Comparison of ENCODE assay signal across 9 mouse cellular contexts in the genomic region with DNA sequence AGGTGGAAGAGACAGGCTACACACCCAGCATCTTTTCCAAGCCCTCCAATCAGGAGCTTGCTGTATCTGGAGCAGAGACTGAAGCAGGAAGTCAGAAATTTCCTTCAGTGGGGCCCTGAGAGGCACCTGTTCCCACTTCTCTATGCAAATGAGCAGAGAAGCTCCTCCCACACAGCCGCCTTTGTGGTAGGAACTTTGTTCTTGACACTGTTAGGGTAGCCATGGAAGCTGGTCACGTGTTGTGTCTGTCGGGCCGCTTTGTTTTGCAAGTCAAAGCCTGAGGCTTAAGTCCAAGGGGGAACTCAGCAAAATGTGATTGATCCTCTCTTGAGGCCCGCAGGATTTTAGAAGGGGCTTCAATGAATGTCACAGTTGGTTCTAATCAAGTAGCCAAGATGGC. TPM values are rescaled to one million over a fixed set of nuclear protein-coding genes. Genes with fewer than 3 reads are reported as not detected.
DNase-seq lines count a peak whose midpoint lies in the region; ATAC-seq and TF ChIP-seq lines count a peak whose summit lies in the region.
"Had no signal": no experiment of that assay in that cellular context is flagged by ENCODE, and none has a peak within 500 bp of the region (broad histone marks: within the 10 kb centered on the region; RNA-seq: fewer than 3 reads in every experiment).

No protein-coding gene starts in this region.

- no peak overlapping the region for H3K4me3 ChIP-seq in intestine, embryonic 16.5 days (ENCODE audit: low read length)
- no peak overlapping the region for H3K4me3 ChIP-seq in gastrocnemius, adult 2 months
- H3K4me3 ChIP-seq: limb, embryonic 13.5 days had no signal

- 38% methylated on average over 5 of the region's 5 CpGs for WGBS in intestine, embryonic 16.5 days

- H3K36me3 ChIP-seq in intestine, embryonic 16.5 days (ENCODE audit: control insufficient read depth, insufficient read depth, low read length): no peaks in the 10 kb centered on the region
- H3K36me3 ChIP-seq: limb, embryonic 13.5 days had no signal

- peak; percentile 76 for ATAC-seq in intestine, embryonic 16.5 days
- ATAC-seq in megakaryocyte, adult 5-6 weeks (ENCODE audit: poor library complexity, severe bottlenecking): peak; percentile 98

- no peak overlapping the region for H3K9ac ChIP-seq in intestine, embryonic 16.5 days (ENCODE audit: low read depth, low read length)
- H3K9ac ChIP-seq: limb, embryonic 13.5 days had no signal

- no peak overlapping the region for H3K27ac ChIP-seq in intestine, embryonic 16.5 days (ENCODE audit: low read length)
- H3K27ac ChIP-seq in gastrocnemius, adult 2 months: no peak overlapping the region
- H3K27ac ChIP-seq: limb, embryonic 13.5 days had no signal

- peak; percentile 43 for DNase-seq in retina, postnatal 1 day
- no peak for DNase-seq in retina, embryonic 14.5 days (ENCODE audit: low spot score)
- peak; percentile 83 for DNase-seq in yolk sac, embryonic 10.5 days (ENCODE audit: low spot score)
- no peak for DNase-seq in right cerebral cortex, adult 2 months (ENCODE audit: low spot score in 2 of 2)
- no peak for DNase-seq in gastrocnemius, adult 2 months
- DNase-seq in layer of hippocampus, adult 8-10 months (ENCODE audit: low spot score in 2 of 2): no peak

- H3K27me3 ChIP-seq in intestine, embryonic 16.5 days (replicated peaks; ENCODE audit: control insufficient read depth, insufficient read depth, low read length): no peaks in the 10 kb centered on the region
- H3K27me3 ChIP-seq: limb, embryonic 13.5 days had no signal

- no peaks in the 10 kb centered on the region for H3K9me3 ChIP-seq in intestine, embryonic 16.5 days (ENCODE audit: control insufficient read depth, low read length)
- H3K9me3 ChIP-seq: limb, embryonic 13.5 days had no signal

- TF ChIP-seq CTCF in gastrocnemius, adult 2 months (IDR thresholded peaks at IDR 0.05): no peak

- peaks cover 7% of the 10 kb centered on the region; the same call in 1 of the 2 replicates for H3K4me1 ChIP-seq in intestine, embryonic 16.5 days (ENCODE audit: control insufficient read depth, insufficient read depth, low read length)
- H3K4me1 ChIP-seq: limb, embryonic 13.5 days had no signal

- intact Hi-C loops in gastrocnemius, adult 2 months (cut with DNase I): no loop called here

- H3K4me2 ChIP-seq in intestine, embryonic 16.5 days (ENCODE audit: low read depth, low read length): no peak overlapping the region
- H3K4me2 ChIP-seq: limb, embryonic 13.5 days had no signal

RNA-seq across cellular contexts. Expression of a gene that starts 9.4 kb away (rescaled TPM):
- polyA plus RNA-seq in intestine, embryonic 16.5 days (2015; fragmentation: Nextera tagmentation; extraction: Ambion mirVana): 6.8 and 9.9 TPM in 2 replicates
- total RNA-seq in megakaryocyte, adult 5-6 weeks (2015): 18.6 and 18.8 TPM in 2 replicates
- total RNA-seq in megakaryocyte, adult 5-6 weeks (2017): 19.9 and 22.0 TPM in 2 replicates
- total RNA-seq in gastrocnemius, adult 2 months (2021): 100 to 1,000 TPM; 103 to 115 TPM
- total RNA-seq in layer of hippocampus, adult 8-10 months (2022): 10 to 100 TPM; 41.0 to 48.0 (median 43.7) TPM

RNA-seq across cellular contexts. Expression of a gene that starts 10.5 kb away (rescaled TPM):
- 3.2 and 3.5 TPM in 2 replicates for polyA plus RNA-seq in intestine, embryonic 16.5 days (2015; fragmentation: Nextera tagmentation; extraction: Ambion mirVana)
- 3.2 and 4.3 TPM in 2 replicates for total RNA-seq in megakaryocyte, adult 5-6 weeks (2015)
- total RNA-seq in megakaryocyte, adult 5-6 weeks (2017): 3.5 and 6.5 TPM in 2 replicates
- total RNA-seq in gastrocnemius, adult 2 months (2021): 1 to 10 TPM; 1.8 to 2.0 TPM
- total RNA-seq in layer of hippocampus, adult 8-10 months (2022): 10 to 100 TPM; 14.7 to 17.7 (median 16.1) TPM

Comparison
In these comparisons a context has a peak if more than half of its experiments do, and no peak if none do; other contexts are left out.
1. DNase-seq: peak in retina, postnatal 1 day (single experiment) and yolk sac, embryonic 10.5 days (single experiment); none in retina, embryonic 14.5 days (single experiment), right cerebral cortex, adult 2 months (0 of 2), gastrocnemius, adult 2 months (single experiment) and layer of hippocampus, adult 8-10 months (0 of 2).